Mouse (Mus musculus) embryonic fibroblast, embryonic 13.5 days (primary cell): Measurements from ENCODE around the gene Trim7.

Source experiments
- CTCF ChIP-seq: IDR thresholded peaks from 2 replicates; pipeline ENCODE4 v1.5.1; 2011; ENCODE audit warnings: mild to moderate bottlenecking, control low read depth, low read length, moderate library complexity, borderline replicate concordance; ENCODE audit not compliant: insufficient read depth
- POLR2A ChIP-seq: IDR thresholded peaks from 2 replicates; pipeline ENCODE4 v1.6.1; 2011; ENCODE audit warnings: low read depth, mild to moderate bottlenecking, control low read depth, low read length, moderate library complexity

GRCm38 (mm10) chr11:48817794-48818193 lies 8.1 kb upstream of the Trim7 start:
- TF ChIP-seq CTCF: no peak
- no peak for TF ChIP-seq POLR2A
